Mouse (Mus musculus) liver, adult 2 months (tissue): ENCODE results near the gene Ccdc85c.

Experiments
- CTCF ChIP-seq: fragments of 200-500 bp; IDR thresholded peaks from 2 replicates; pipeline ENCODE4 v1.5.1; 2011; ENCODE audit warnings: low read depth, low read length, control low read depth
- POLR2A ChIP-seq: fragments of 200-500 bp; IDR thresholded peaks from 2 replicates; pipeline ENCODE4 v1.6.1; 2011; ENCODE audit warnings: low read length, control low read depth; ENCODE audit not compliant: insufficient read depth; ENCODE audit errors: extremely low read depth

DNA sequence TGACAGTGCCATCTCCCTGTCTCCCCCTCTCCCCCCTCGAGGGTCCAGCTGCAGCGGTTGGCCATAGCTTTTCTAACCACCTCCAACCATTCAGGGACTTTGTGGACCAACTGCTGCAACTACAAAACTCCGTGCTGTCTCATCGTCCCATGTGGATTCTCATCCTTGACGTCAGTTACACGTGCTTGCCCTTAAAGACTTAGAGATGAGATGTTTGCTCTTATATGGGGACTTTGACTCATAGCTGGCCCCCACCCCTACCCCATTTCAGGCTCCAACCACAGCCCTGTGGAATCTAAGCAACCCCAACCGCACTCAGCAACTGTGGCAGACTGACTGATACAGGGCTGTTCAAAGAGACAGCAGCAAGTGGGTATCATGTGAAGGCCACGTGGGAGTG is 29.9 kb upstream of the Ccdc85c start:
- TF ChIP-seq POLR2A (no peak), CTCF (no peak)
